Mouse (Mus musculus): ENCODE data around the gene Polr3h.
"Not testable (repeated sequence)": the region's sequence is repeated elsewhere in the genome, so short reads cannot be mapped to it uniquely, and the experiment has no call there.

Polr3h gene

GRCm38 (mm10) chr15:81925760-81926445 is at the start of gene Polr3h:
Gene Polr3h (minus strand): TSS chr15:81926240.
- in situ Hi-C loops (cut with MboI, MseI): no loop called here

DNA sequence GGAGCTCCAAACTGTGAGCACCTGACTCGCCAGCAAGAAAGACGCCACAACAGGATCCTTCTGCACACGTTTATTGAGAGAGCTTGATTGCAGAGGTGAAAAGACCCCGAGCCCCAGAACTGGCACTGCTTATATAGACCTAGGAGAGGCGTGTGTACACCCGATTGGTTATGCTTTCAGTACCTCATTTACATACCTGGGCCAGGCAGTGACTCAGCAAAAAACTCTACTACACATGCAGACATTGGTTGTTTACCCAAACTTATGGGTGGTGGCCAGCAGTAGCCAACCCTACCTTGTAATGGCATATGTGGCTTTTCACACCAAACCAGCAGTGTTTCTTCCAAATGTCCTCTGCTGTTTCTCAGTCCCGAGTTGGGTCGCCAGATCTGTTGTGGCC is 49.1 kb upstream of the Polr3h start:
- in situ Hi-C loops (cut with MboI, MseI): not testable (repeated sequence)

DNA sequence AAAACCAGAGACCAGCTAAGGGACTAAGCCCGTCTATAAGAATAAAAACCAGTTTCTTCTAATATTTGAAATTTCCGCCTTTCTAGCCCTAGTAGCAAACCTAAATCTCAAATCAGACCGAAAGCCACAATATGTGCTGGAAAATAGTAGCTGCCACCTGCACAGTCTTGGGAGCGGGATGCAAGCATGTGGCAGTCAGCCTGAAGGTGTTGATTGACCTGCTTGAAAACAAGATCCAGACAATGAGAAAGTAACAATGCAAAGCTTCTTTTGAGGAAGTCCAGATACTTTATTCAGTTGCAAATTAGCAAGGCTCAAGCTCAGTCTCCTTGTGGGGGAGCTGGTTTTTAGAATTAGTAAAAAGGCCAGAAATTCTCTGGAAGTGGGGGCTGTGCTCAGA is 44.5 kb upstream of the Polr3h start:
- in situ Hi-C loops (cut with MboI, MseI): not testable (repeated sequence)

GRCm38 (mm10) chr15:81969635-81970034 is 43.6 kb upstream of the Polr3h start:
- in situ Hi-C loops (cut with MboI, MseI): not testable (repeated sequence)

DNA sequence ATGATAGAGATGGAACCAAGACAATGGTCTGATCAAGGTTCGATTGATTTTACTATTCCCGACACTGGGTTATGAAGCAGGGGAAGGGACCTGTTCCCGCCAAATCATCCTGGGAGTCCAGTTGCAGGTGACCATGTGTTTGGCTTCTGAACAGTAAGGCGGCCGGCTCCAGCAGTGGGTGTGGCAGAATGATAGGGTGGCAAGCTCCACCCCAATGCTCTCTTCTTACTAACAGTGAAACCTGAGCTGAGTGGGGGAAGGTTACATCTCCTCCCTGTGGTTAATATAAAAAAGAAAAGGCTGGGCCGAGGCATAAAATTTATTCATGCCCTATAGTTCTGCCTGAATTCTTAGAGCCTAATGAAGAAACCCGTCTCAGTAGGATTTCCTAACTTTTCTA is 43.1 kb upstream of the Polr3h start:
- in situ Hi-C loops (cut with MboI, MseI): no loop called here

- in situ Hi-C loops (cut with MboI, MseI): no loop called here
Measured at GRCm38 (mm10) chr15:81968447-81968846, 42.4 kb upstream of the Polr3h start.

DNA sequence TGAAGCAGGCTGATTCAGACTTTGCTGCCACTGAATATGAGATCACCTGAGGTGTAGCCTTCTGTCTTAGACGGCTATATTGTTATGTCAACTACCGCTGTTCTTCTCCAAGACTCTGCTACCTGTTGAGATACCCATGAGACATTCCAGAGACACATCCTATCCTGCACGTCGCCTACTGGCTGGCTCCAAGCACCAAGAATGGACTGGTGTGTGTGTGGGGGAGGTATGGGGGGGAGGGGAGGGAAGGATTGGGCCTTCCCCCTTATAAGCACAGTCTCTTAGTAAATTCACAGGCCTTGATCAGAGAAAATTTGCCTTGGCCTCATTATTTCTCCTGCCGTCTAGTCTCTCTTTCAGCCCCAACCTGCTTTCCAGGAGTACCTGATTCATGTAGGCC is 41.8 kb upstream of the Polr3h start:
- in situ Hi-C loops (cut with MboI, MseI): no loop called here

GRCm38 (mm10) chr15:81966062-81966829 is 40.2 kb upstream of the Polr3h start:
- in situ Hi-C loops (cut with MboI, MseI): no loop called here

GRCm38 (mm10) chr15:81964980-81965545 is 39.0 kb upstream of the Polr3h start:
- in situ Hi-C loops (cut with MboI, MseI): loop anchor here in 1 of 2 experiments (5.0 kb wide), 1 partner anchor 82 kb away; the partner anchor contains the start of gene Snu13

DNA sequence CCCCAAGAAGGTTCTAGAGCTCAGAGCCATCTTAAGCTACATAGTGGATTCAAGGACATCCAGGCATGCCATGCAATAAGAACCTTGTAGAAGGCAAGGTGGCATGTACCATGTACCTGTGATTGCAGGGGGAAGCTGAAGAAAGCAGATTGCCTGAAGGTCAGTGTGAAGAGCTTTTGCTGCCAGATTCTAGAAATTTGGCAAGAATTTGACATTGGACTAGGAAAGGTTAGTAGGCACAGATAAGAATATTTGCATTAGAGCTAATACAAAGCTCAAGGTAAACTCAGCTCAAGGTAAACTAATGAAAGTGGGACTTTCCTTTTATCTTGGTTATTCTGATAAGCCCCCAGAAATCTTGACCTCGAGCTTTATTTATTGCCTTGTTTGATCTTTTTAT is 38.2 kb upstream of the Polr3h start:
- in situ Hi-C loops (cut with MboI, MseI): loop anchor here in 1 of 2 experiments (5.0 kb wide), 1 partner anchor 83 kb away; the partner anchor contains the start of gene Snu13

DNA sequence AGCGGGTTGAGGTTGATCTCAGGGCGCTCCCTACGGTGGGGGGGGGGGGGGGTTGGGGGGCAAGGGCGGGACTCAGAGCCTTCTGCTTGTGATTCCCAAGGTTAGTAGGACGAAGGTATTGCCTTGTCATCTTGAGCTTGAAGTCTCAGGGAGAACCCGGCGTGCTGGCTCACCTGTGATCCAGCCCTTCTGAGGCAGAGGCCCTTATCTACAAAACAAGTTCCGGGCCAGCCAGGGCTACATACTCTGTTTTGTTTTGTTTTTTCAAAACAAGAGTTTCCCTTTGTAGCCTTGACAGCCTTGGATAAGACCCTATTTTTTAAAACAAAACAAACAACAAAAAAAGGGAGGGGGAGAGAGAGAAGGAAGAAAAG is 35.0 kb upstream of the Polr3h start:
- in situ Hi-C loops (cut with MboI, MseI): loop anchor here in 1 of 2 experiments (5.0 kb wide), 1 partner anchor 86 kb away; the partner anchor contains the start of gene Snu13

DNA sequence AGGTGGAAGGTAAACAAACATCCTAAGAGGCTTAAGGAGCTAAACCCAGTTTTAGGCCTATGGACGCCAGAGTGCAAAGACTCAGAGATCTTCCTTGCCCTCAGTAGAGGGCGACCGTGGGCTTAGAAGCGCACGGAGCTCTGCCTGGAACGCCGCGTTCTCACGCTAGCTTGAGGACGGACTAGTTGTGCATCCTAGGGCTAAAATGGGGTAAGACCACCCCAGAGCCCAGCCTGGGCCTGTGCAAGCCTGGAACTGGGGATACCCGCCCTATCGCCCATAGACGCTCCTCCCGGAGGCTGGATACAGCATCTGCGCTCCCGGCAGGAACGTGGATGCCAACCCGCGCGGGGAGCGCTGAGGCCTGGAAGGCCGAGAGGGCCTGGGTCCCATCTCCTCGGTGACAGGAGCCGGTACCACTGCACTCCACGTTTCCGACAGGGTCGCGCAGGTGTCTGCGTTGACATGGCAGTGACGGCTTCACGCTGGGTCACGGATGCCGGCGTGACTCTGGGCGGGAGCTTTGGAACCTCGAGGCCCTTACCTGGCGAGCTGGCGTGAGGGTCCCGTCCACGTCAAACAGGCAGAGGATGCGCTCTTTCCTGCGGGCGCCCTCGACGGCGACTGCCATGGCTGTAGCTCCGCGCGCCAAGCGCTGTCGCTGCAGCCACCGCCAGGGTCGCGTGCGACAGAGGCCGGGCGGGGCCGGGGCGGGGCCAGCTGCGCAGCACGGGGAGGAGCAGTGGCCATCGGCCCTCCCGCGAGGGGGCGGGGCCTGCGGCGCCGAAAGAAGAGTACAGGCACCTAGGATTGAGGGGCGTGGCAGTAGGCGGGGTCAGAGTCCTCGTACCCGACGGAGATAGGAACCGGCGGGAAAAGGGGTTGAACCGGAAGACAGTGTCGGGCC is 34.4 kb upstream of the Polr3h start, which contains the start of gene Pmm1:
Gene Pmm1 (minus strand): TSS at position 760 of the 907 bp plus-strand sequence.
- in situ Hi-C loops (cut with MboI, MseI): loop anchor here in 1 of 2 experiments (5.0 kb wide), 1 partner anchor 87 kb away; the partner anchor contains the start of gene Snu13

- in situ Hi-C loops (cut with MboI, MseI): loop anchor here in 1 of 2 experiments (5.0 kb wide), 1 partner anchor 33 kb away; no protein-coding TSS in a partner anchor
Measured at GRCm38 (mm10) chr15:81958906-81959305, 32.9 kb upstream of the Polr3h start.

DNA sequence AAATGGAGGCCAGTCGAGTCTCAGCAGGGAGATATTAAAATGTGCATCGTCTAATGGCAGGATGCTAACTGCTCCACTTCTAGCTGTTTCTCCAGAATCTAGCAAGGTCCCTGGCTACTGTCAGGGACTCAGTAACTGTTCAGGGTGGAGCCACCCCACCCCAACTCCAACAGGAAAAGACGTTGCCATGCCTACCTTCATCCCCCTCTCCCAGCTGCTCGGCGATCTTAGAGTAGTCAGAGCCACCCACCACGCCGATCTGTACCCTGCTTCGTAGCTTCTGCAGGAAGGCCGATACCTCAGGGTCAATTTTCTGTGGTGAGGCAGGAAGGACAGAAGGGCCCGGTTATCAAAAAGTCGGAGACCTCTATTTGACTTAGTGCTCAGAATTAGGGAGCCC is 31.6 kb upstream of the Polr3h start:
- in situ Hi-C loops (cut with MboI, MseI): loop anchor here in 1 of 2 experiments (5.0 kb wide), 1 partner anchor 35 kb away; no protein-coding TSS in a partner anchor

DNA sequence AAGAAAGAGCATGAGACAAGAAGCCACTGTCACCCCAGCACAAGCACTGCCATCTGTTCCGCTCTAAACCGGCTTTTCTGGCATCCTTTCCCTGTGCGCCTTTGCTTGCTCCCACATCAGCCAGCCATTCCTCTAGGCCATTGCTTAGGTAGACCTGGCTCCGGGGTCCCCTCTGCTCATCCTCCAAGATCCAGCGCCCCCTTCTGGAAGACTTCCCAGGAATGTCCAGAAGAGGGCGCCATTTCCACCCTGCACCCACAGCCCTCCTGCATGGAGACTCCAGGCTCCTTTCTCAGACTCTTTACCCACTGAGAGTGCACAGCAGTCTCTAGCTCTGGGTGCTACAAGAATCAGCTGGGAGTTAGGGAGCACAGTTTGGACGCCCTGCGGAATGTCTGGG is 30.4 kb upstream of the Polr3h start:
- in situ Hi-C loops (cut with MboI, MseI): loop anchor here in 1 of 2 experiments (5.0 kb wide), 1 partner anchor 36 kb away; no protein-coding TSS in a partner anchor

- in situ Hi-C loops (cut with MboI, MseI): loop anchor here in 1 of 2 experiments (5.0 kb wide), 1 partner anchor 37 kb away; no protein-coding TSS in a partner anchor
Measured at GRCm38 (mm10) chr15:81955414-81955813, 29.4 kb upstream of the Polr3h start.

- in situ Hi-C loops (cut with MboI, MseI): loop anchor here (5.0 kb wide), 1 partner anchor 38 kb away; no protein-coding TSS in a partner anchor
Measured at GRCm38 (mm10) chr15:81954716-81955115, 28.7 kb upstream of the Polr3h start.

DNA sequence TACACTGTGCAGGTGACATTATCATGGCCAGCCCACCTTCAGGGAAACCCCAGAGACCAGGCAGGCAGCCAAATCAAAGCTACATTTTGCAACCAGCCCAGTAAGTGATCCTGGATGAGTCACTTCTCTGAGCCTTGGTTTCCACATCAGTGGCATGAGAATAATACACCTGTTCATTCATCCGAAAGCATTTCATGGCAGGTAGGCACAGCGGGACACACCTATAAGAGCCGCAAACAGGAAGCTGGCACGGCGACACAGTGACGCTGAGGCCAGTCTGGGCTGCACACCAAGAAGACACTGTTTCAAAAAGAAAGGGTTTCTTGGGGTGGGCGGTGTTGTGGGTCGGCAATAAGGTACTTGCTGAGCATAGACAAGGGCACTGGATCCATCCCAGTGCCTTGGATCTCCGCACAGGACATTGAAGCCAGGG is 28.1 kb upstream of the Polr3h start:
- in situ Hi-C loops (cut with MboI, MseI): loop anchor here in 1 of 2 experiments (5.0 kb wide), 1 partner anchor 38 kb away; no protein-coding TSS in a partner anchor

- in situ Hi-C loops (cut with MboI, MseI): loop anchor here in 1 of 2 experiments (5.0 kb wide), 1 partner anchor 40 kb away; no protein-coding TSS in a partner anchor
Measured at GRCm38 (mm10) chr15:81952310-81952709, 26.3 kb upstream of the Polr3h start.

DNA sequence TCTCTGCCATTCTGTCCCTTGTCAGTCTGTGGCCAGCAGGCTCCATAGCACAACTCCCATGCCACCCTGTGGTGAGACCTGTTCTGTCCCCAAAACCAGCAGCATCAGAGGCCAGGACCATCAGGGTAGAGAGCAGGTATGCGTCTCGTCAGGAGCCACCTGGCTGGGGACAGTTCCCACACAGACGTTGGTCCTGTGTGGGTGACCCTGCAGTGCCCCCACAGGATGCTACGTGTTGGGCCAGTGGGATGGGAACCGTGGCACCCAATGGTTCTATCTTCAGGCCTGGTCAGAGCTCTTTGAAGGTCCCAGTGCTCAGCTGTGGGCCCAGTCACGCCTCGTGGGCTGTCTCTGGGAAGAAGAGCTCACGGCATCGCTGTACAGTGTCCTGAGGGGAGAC is 25.1 kb upstream of the Polr3h start:
- in situ Hi-C loops (cut with MboI, MseI): loop anchor here in 1 of 2 experiments (5.0 kb wide), 1 partner anchor 41 kb away; no protein-coding TSS in a partner anchor
